Mouse (Mus musculus) hindbrain, embryonic 11.5 days (tissue): Measurements from ENCODE around the gene Rab12. TPM values are rescaled to one million over a fixed set of nuclear protein-coding genes. Genes with fewer than 3 reads are reported as not detected.

Source experiments
- ATAC-seq: fragments of 200-750 bp; cut with Nextera tagmentation; 2 replicates; pipeline ENCODE4 v1.8.0; 2017; ENCODE audit warnings: mild to moderate bottlenecking, moderate TSS enrichment, moderate library complexity; ENCODE audit not compliant: low FRiP score
- DNase-seq: peaks from one replicate; pipeline ENCODE4 v3.0.0-alpha.2; 2015; ENCODE audit warnings: low spot score
- H3K27ac ChIP-seq: fragments of 300-500 bp; sonication (generic); 2 replicates; pipeline ENCODE4 v1.5.1; 2014; ENCODE audit warnings: mild to moderate bottlenecking, low read depth, low read length
- H3K27me3 ChIP-seq: fragments of 300-500 bp; sonication (generic); 2 replicates; pipeline ENCODE4 v1.6.1; 2014; ENCODE audit warnings: mild to moderate bottlenecking, low read length, moderate library complexity, mixed read lengths; ENCODE audit not compliant: control insufficient read depth, insufficient read depth
- H3K36me3 ChIP-seq: fragments of 300-500 bp; sonication (generic); 2 replicates; pipeline ENCODE4 v1.6.1; 2014; ENCODE audit warnings: mild to moderate bottlenecking, low read length, moderate library complexity, mixed read lengths; ENCODE audit not compliant: control insufficient read depth, insufficient read depth
- H3K4me1 ChIP-seq: fragments of 300-500 bp; sonication (generic); replicated peaks from 2 replicates; pipeline ENCODE4 v1.6.1; 2014; ENCODE audit warnings: low read length, mixed read lengths; ENCODE audit not compliant: control insufficient read depth, insufficient read depth
- H3K4me2 ChIP-seq: fragments of 300-500 bp; sonication (generic); replicated peaks from 2 replicates; pipeline ENCODE4 v1.6.1; 2014; ENCODE audit warnings: mild to moderate bottlenecking, low read depth, low read length
- H3K4me3 ChIP-seq: fragments of 300-500 bp; sonication (generic); 2 replicates; pipeline ENCODE4 v1.5.1; 2014; ENCODE audit warnings: low read depth, low read length
- H3K9ac ChIP-seq: fragments of 300-500 bp; sonication (generic); 2 replicates; pipeline ENCODE4 v1.6.1; 2014; ENCODE audit warnings: low read depth, low read length
- H3K9me3 ChIP-seq: fragments of 300-500 bp; sonication (generic); 2 replicates; pipeline ENCODE4 v1.6.1; 2016; ENCODE audit warnings: low read length; ENCODE audit not compliant: control insufficient read depth
- WGBS: fragments of 180-500 bp; shearing (Covaris S2); extraction: QIAGEN DNeasy Blood & Tissue Kit; methylation state at CpG from one replicate; pipeline ENCODE4 v1.1.7; 2014; 5-methylcytosine and 5-hydroxymethylcytosine counted together
- polyA plus RNA-seq: library from polyadenylated mRNA; unstranded; fragments of >200 nt; fragmentation: Nextera tagmentation; extraction: Ambion mirVana; gene quantifications from 2 replicates; pipeline ENCODE4 v1.2.1, GENCODE M21; 2014

Rab12 gene
- polyA plus RNA-seq, 1 experiment from 2014 or later: 44.1 TPM

GRCm38 (mm10) chr17:66484965-66485364 lies 34.6 kb downstream of the Rab12 start:
- no peak overlapping the region for H3K4me3 ChIP-seq
- H3K27ac ChIP-seq: no peak overlapping the region
- ATAC-seq (no peak), DNase-seq (no peak)
- WGBS: 46% methylated on average over 2 of the region's 2 CpGs
- H3K9me3 ChIP-seq: no peaks in the 10 kb centered on the region
- peaks cover 3% of the 10 kb centered on the region; the same call in 1 of the 2 replicates for H3K4me1 ChIP-seq
- no peaks in the 10 kb centered on the region for H3K27me3 ChIP-seq
- no peak overlapping the region for H3K9ac ChIP-seq
- no peak overlapping the region for H3K4me2 ChIP-seq
- H3K36me3 ChIP-seq: no peaks in the 10 kb centered on the region

GRCm38 (mm10) chr17:66483651-66484454 lies 35.7 kb downstream of the Rab12 start:
- H3K9me3 ChIP-seq: no peaks in the 10 kb centered on the region
- H3K36me3 ChIP-seq: no peaks in the 10 kb centered on the region
- H3K4me2 ChIP-seq: no peak overlapping the region
- 63% methylated on average over 9 of the region's 9 CpGs for WGBS
- no peak for ATAC-seq
- H3K27ac ChIP-seq: no peak overlapping the region
- H3K27me3 ChIP-seq: no peaks in the 10 kb centered on the region
- DNase-seq: no peak
- no peak overlapping the region for H3K9ac ChIP-seq
- peaks cover 3% of the 10 kb centered on the region for H3K4me1 ChIP-seq
- no peak overlapping the region for H3K4me3 ChIP-seq

- Histone ChIP-seq H3K4me1 (peaks cover 3% of the 10 kb centered on the region), H3K9ac (no peak overlapping the region), H3K9me3 (no peaks in the 10 kb centered on the region), H3K4me3 (no peak overlapping the region), H3K27ac (peak overlapping the region; percentile 96), H3K4me2 (no peak overlapping the region), H3K36me3 (no peaks in the 10 kb centered on the region), H3K27me3 (no peaks in the 10 kb centered on the region)
- 66% methylated on average over 4 of the region's 5 CpGs for WGBS
- ATAC-seq (no peak), DNase-seq (no peak)
Observed at GRCm38 (mm10) chr17:66481295-66481694, 38.2 kb downstream of the Rab12 start.

- DNase-seq: no peak
- Histone ChIP-seq H3K36me3 (no peaks in the 10 kb centered on the region), H3K4me2 (peak overlapping the region; percentile 39), H3K27ac (peak overlapping the region; percentile 96), H3K9me3 (no peaks in the 10 kb centered on the region), H3K9ac (peak overlapping the region; percentile 38; the same call in 1 of the 2 replicates), H3K4me3 (no peak overlapping the region; the same call in 1 of the 2 replicates), H3K4me1 (peaks cover 3% of the 10 kb centered on the region), H3K27me3 (no peaks in the 10 kb centered on the region)
- 17% methylated on average over 17 of the region's 17 CpGs for WGBS
- peak; percentile 63 for ATAC-seq
Observed at GRCm38 (mm10) chr17:66480491-66481278, 38.8 kb downstream of the Rab12 start.

DNA sequence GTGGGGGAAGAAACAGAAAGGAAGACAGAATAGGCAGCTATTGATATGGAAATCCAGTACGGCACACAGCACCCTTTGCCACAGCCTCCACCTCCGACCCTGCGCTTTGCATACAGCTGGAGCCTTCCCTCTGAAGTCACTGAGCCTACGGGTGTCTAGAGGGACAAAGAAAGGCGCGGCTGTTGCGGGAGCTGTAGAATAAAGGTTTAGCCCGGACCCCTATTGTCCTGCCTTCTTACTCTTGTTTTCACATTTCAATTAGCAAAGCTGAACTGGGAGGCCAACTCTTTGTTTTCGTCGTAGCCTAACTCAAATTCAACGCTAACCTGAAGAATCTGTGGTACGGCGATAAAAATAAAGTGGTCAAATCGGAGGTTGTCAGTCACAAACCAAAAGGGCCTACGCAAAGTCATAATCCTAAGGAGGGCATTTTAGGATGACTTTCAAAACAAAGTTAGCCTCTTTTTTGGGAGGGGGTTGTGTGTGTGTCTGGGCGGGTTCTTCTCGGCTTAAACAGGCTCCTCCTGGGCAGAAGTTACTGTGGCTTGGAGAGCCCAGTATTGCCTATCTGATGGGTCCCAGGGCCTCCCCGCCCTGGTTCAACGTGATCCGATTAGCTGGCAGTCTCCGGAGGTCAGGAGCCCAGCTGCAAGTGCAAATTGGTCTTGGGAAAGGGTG lies 39.6 kb downstream of the Rab12 start:
- ATAC-seq: peak; percentile 94
- peak; percentile 87 for DNase-seq
- Histone ChIP-seq H3K27ac (peak overlapping the region; percentile 96), H3K9me3 (no peaks in the 10 kb centered on the region), H3K9ac (peak overlapping the region; percentile 38; the same call in 1 of the 2 replicates), H3K4me2 (peak overlapping the region; percentile 39), H3K4me1 (peaks cover 3% of the 10 kb centered on the region), H3K27me3 (no peaks in the 10 kb centered on the region), H3K4me3 (peak overlapping the region; percentile 14; the same call in 1 of the 2 replicates), H3K36me3 (no peaks in the 10 kb centered on the region)
- WGBS: 3% methylated on average over 21 of the region's 21 CpGs

GRCm38 (mm10) chr17:66479311-66479710 lies 40.2 kb downstream of the Rab12 start:
- DNase-seq (peak; percentile 76), ATAC-seq (peak; percentile 86)
- Histone ChIP-seq H3K4me3 (peak overlapping the region; percentile 14), H3K4me1 (peaks cover 3% of the 10 kb centered on the region), H3K4me2 (peak overlapping the region; percentile 39), H3K36me3 (no peaks in the 10 kb centered on the region), H3K9ac (peak overlapping the region; percentile 38), H3K27ac (peak overlapping the region; percentile 96), H3K9me3 (no peaks in the 10 kb centered on the region), H3K27me3 (no peaks in the 10 kb centered on the region)
- 10% methylated on average over 13 of the region's 13 CpGs for WGBS

DNA sequence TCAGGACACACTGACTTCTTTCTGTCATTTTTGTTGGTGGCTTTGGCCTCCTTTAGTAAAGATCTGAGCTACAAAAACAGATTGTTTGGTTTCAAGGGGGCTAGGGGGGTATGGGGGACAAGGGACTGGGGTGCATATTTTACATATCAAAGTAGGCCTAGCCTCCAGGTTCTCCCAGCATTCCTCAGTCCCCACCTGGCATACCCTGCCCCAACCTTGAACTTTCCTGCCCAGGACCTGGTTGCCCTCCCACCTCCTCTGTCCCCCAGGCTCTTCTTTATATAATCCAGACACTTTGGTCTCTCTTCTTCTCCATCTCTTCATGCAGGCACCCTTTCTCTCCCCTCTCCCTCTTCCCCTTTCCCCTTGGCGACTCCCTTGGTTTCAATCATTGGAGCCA lies 46.3 kb downstream of the Rab12 start:
- Histone ChIP-seq H3K4me2 (no peak overlapping the region), H3K4me3 (no peak overlapping the region), H3K9me3 (no peaks in the 10 kb centered on the region), H3K36me3 (no peaks in the 10 kb centered on the region), H3K27ac (no peak overlapping the region), H3K27me3 (no peaks in the 10 kb centered on the region), H3K9ac (no peak overlapping the region), H3K4me1 (no peaks in the 10 kb centered on the region)
- ATAC-seq: no peak
- 83% methylated on average over 1 of the region's 1 CpGs for WGBS
- no peak for DNase-seq

DNA sequence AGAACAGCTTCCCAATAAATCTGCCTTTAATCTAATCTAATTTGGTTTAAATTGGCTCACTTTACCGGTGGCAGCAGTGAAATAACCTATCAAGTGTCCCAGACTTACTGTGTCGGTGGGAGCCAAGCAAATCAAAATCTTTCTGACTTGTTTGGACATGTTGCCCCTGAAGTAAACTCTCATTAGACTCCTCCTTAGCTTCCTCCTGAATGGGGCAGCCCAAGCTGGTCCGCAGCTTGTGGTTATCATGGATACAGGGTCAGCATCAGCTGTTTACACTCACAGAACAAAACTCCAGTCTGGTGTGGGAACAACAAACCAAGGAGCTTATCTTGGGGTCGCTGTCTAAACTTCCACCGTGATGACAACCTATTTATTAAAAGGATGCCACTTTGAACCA lies 47.8 kb downstream of the Rab12 start:
- Histone ChIP-seq H3K9ac (no peak overlapping the region), H3K9me3 (no peaks in the 10 kb centered on the region), H3K36me3 (no peaks in the 10 kb centered on the region), H3K4me2 (no peak overlapping the region), H3K27me3 (no peaks in the 10 kb centered on the region), H3K27ac (no peak overlapping the region), H3K4me3 (no peak overlapping the region), H3K4me1 (no peaks in the 10 kb centered on the region)
- ATAC-seq: no peak
- 85% methylated on average over 5 of the region's 5 CpGs for WGBS
- no peak for DNase-seq
